In the genomic region with DNA sequence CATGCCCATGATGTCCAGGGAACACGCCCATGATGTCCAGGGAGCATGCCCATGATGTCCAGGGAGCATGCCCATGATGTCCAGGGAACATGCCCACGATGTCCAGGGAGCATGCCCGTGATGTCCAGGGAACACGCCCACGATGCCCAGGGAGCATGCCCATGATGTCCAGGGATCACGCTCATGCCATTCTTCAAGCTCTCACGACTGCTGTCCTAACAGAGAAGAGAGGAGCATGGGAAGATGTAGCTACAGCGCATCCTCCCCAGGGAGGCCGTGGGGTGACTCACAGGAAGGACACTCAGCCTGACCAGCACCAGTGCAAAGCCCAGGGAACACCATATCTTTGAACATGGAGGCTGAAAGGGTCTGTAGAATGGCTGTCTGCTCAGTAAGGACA, we compare ENCODE assay signal across 21 mouse cellular contexts.
DNase-seq lines count a peak whose midpoint lies in the region; ATAC-seq and TF ChIP-seq lines count a peak whose summit lies in the region.
"Had no signal": no experiment of that assay in that cellular context is flagged by ENCODE, and none has a peak within 500 bp of the region (broad histone marks: within the 10 kb centered on the region; RNA-seq: fewer than 3 reads in every experiment).

No protein-coding gene starts in this region.

- no peaks in the 10 kb centered on the region for H3K9me3 ChIP-seq in midbrain, embryonic 10.5 days (replicated peaks)
- H3K9me3 ChIP-seq in midbrain, embryonic 11.5 days (ENCODE audit: control insufficient read depth, low read length) = no peaks in the 10 kb centered on the region
- H3K9me3 ChIP-seq in embryonic facial prominence, embryonic 10.5 days = no peaks in the 10 kb centered on the region
- H3K9me3 ChIP-seq: forebrain, embryonic 13.5 days; G1E; heart, embryonic 12.5 days had no signal

- H3K4me2 ChIP-seq in midbrain, embryonic 11.5 days = no peak overlapping the region
- H3K4me2 ChIP-seq: forebrain, embryonic 13.5 days; heart, embryonic 12.5 days had no signal

- no peak overlapping the region for H3K9ac ChIP-seq in midbrain, embryonic 11.5 days (ENCODE audit: low read length)
- H3K9ac ChIP-seq: forebrain, embryonic 13.5 days; forebrain, postnatal 0 days had no signal

- no peak overlapping the region for H3K27ac ChIP-seq in gastrocnemius, adult 2 months
- peak overlapping the region; percentile 78; the same call in 1 of the 2 replicates for H3K27ac ChIP-seq in midbrain, embryonic 10.5 days (replicated peaks)
- H3K27ac ChIP-seq in midbrain, embryonic 11.5 days (ENCODE audit: low read depth, low read length) = no peak overlapping the region
- H3K27ac ChIP-seq in embryonic facial prominence, embryonic 10.5 days (replicated peaks) = peak overlapping the region; percentile 71
- H3K27ac ChIP-seq: forebrain, embryonic 13.5 days; heart, adult 2 months had no signal

- 91% methylated on average over 9 of the region's 9 CpGs for WGBS in midbrain, embryonic 10.5 days
- WGBS in midbrain, embryonic 11.5 days = 89% methylated on average over 9 of the region's 9 CpGs
- 92% methylated on average over 9 of the region's 9 CpGs for WGBS in embryonic facial prominence, embryonic 10.5 days

- intact Hi-C loops in gastrocnemius, adult 2 months (cut with DNase I) = no loop called here

- no peaks in the 10 kb centered on the region for H3K36me3 ChIP-seq in midbrain, embryonic 10.5 days
- no peaks in the 10 kb centered on the region for H3K36me3 ChIP-seq in midbrain, embryonic 11.5 days (ENCODE audit: control insufficient read depth, insufficient read depth, low read length)
- H3K36me3 ChIP-seq in embryonic facial prominence, embryonic 10.5 days (replicated peaks) = no peaks in the 10 kb centered on the region
- H3K36me3 ChIP-seq: G1E; heart, embryonic 12.5 days had no signal

- no peak overlapping the region for H3K4me3 ChIP-seq in gastrocnemius, adult 2 months
- H3K4me3 ChIP-seq in midbrain, embryonic 10.5 days = no peak overlapping the region
- H3K4me3 ChIP-seq in midbrain, embryonic 11.5 days (ENCODE audit: low read depth, low read length) = no peak overlapping the region
- H3K4me3 ChIP-seq in embryonic facial prominence, embryonic 10.5 days = no peak overlapping the region
- H3K4me3 ChIP-seq: forebrain, embryonic 13.5 days; heart, adult 2 months; heart, embryonic 12.5 days had no signal

- H3K4me1 ChIP-seq in midbrain, embryonic 10.5 days = peaks cover 19% of the 10 kb centered on the region
- H3K4me1 ChIP-seq in midbrain, embryonic 11.5 days (ENCODE audit: control insufficient read depth, insufficient read depth, low read length) = no peaks in the 10 kb centered on the region
- H3K4me1 ChIP-seq in embryonic facial prominence, embryonic 10.5 days = peaks cover 29% of the 10 kb centered on the region
- H3K4me1 ChIP-seq: forebrain, embryonic 13.5 days had no signal

- ATAC-seq in midbrain, embryonic 11.5 days (ENCODE audit: low FRiP score) = no peak
- ATAC-seq: activated CD4-positive, CD25-positive, alpha-beta regulatory T cell, adult 4 months; CD4-positive, CD25-positive, alpha-beta regulatory T cell, adult 4 months; forebrain, embryonic 13.5 days; forebrain, postnatal 0 days; hindbrain, embryonic 16.5 days had no signal

- DNase-seq in gastrocnemius, adult 2 months = peak; percentile 44
- no peak for DNase-seq in gastrocnemius, postnatal 4 days (ENCODE audit: low spot score in 2 of 2)
- DNase-seq in midbrain, embryonic 10.5 days (ENCODE audit: low spot score) = no peak
- DNase-seq in midbrain, embryonic 11.5 days (ENCODE audit: low spot score, missing footprints) = no peak
- DNase-seq in embryonic facial prominence, embryonic 10.5 days (ENCODE audit: low spot score) = no peak
- no peak for DNase-seq in kidney, adult 11 months
- DNase-seq in spleen, adult 18-20 months = no peak
- DNase-seq: adrenal gland, postnatal 14 days; cerebellum, adult 11-12 months; cerebellum, adult 9-11 months; cerebellum, postnatal 36 days; forebrain, postnatal 0 days; gastrocnemius, postnatal 36 days; kidney, adult 18-20 months had no signal

- TF ChIP-seq CTCF in gastrocnemius, adult 2 months (IDR thresholded peaks at IDR 0.05) = no peak

- no peaks in the 10 kb centered on the region for H3K27me3 ChIP-seq in midbrain, embryonic 10.5 days (ENCODE audit: low read depth, poor library complexity, severe bottlenecking)
- H3K27me3 ChIP-seq in midbrain, embryonic 11.5 days (ENCODE audit: control insufficient read depth, insufficient read depth, low read length) = no peaks in the 10 kb centered on the region
- no peaks in the 10 kb centered on the region for H3K27me3 ChIP-seq in embryonic facial prominence, embryonic 10.5 days (replicated peaks; ENCODE audit: low read depth, poor library complexity, severe bottlenecking)
- H3K27me3 ChIP-seq: forebrain, embryonic 13.5 days had no signal

Comparison
In these comparisons a context has a peak if more than half of its experiments do, and no peak if none do; other contexts are left out.
1. H3K27ac ChIP-seq: peak in midbrain, embryonic 10.5 days (single experiment) and embryonic facial prominence, embryonic 10.5 days (single experiment); none in gastrocnemius, adult 2 months (single experiment) and midbrain, embryonic 11.5 days (single experiment).